Mouse (Mus musculus): Measurements from ENCODE around the gene Myzap. TPM values are rescaled to one million over a fixed set of nuclear protein-coding genes. Genes with fewer than 3 reads are reported as not detected.

The Myzap gene
- polyA plus RNA-seq, 1 experiment from 2014 or later = 2.3 TPM

GRCm38 (mm10) chr9:71535036-71535435 lies 57.1 kb downstream of the Myzap start:
- H3K27ac ChIP-seq (replicated peaks) = no peak overlapping the region

GRCm38 (mm10) chr9:71529960-71530359 lies 62.2 kb downstream of the Myzap start:
- no peak for ATAC-seq (ENCODE audit: low FRiP score, low read depth)
- WGBS = 85% methylated on average over 2 of the region's 2 CpGs

More at GRCm38 (mm10) chr9:71535036-71535435, 57.1 kb downstream of the Myzap start:
- Histone ChIP-seq H3K4me2 (no peak overlapping the region), H3K9me3 (no peaks in the 10 kb centered on the region), H3K36me3 (no peaks in the 10 kb centered on the region), H3K4me1 (replicated peaks) (no peaks in the 10 kb centered on the region), H3K9ac (no peak overlapping the region), H3K27me3 (no peaks in the 10 kb centered on the region), H3K4me3 (no peak overlapping the region)
- no peak for ATAC-seq (ENCODE audit: low FRiP score, low read depth)
- WGBS = 90% methylated on average over 2 of the region's 2 CpGs

GRCm38 (mm10) chr9:71527438-71527837 lies 64.7 kb downstream of the Myzap start:
- H3K27me3 ChIP-seq = no peaks in the 10 kb centered on the region
- no peak overlapping the region for H3K27ac ChIP-seq (replicated peaks)
- no peak for ATAC-seq (ENCODE audit: low FRiP score, low read depth)
- H3K4me2 ChIP-seq = no peak overlapping the region
- H3K36me3 ChIP-seq = no peaks in the 10 kb centered on the region
- 68% methylated on average over 9 of the region's 9 CpGs for WGBS
- no peak overlapping the region for H3K9ac ChIP-seq
- no peak overlapping the region for H3K4me3 ChIP-seq
- H3K9me3 ChIP-seq = no peaks in the 10 kb centered on the region
- no peaks in the 10 kb centered on the region for H3K4me1 ChIP-seq (replicated peaks)

More at GRCm38 (mm10) chr9:71529960-71530359, 62.2 kb downstream of the Myzap start:
- Histone ChIP-seq H3K9ac (no peak overlapping the region), H3K27me3 (no peaks in the 10 kb centered on the region), H3K4me2 (no peak overlapping the region), H3K27ac (replicated peaks) (no peak overlapping the region), H3K9me3 (no peaks in the 10 kb centered on the region), H3K4me1 (replicated peaks) (no peaks in the 10 kb centered on the region), H3K4me3 (no peak overlapping the region), H3K36me3 (no peaks in the 10 kb centered on the region)

- no peaks in the 10 kb centered on the region for H3K9me3 ChIP-seq
- H3K36me3 ChIP-seq = no peaks in the 10 kb centered on the region
- H3K27ac ChIP-seq (replicated peaks) = no peak overlapping the region
- 92% methylated on average over 4 of the region's 4 CpGs for WGBS
- no peaks in the 10 kb centered on the region for H3K27me3 ChIP-seq
- no peak overlapping the region for H3K4me3 ChIP-seq
- no peaks in the 10 kb centered on the region for H3K4me1 ChIP-seq (replicated peaks)
- no peak overlapping the region for H3K4me2 ChIP-seq
- no peak for ATAC-seq (ENCODE audit: low FRiP score, low read depth)
- H3K9ac ChIP-seq = no peak overlapping the region
Observed at GRCm38 (mm10) chr9:71523901-71524300, 68.3 kb downstream of the Myzap start.

GRCm38 (mm10) chr9:71519836-71520235 lies 72.3 kb downstream of the Myzap start:
- Histone ChIP-seq H3K4me3 (no peak overlapping the region), H3K27me3 (no peaks in the 10 kb centered on the region), H3K9me3 (no peaks in the 10 kb centered on the region), H3K4me1 (replicated peaks) (no peaks in the 10 kb centered on the region), H3K4me2 (no peak overlapping the region), H3K36me3 (no peaks in the 10 kb centered on the region), H3K27ac (replicated peaks) (no peak overlapping the region), H3K9ac (no peak overlapping the region)
- WGBS = 68% methylated on average over 3 of the region's 3 CpGs
- no peak for ATAC-seq (ENCODE audit: low FRiP score, low read depth)

GRCm38 (mm10) chr9:71517487-71517886 lies 74.7 kb downstream of the Myzap start:
- Histone ChIP-seq H3K36me3 (no peaks in the 10 kb centered on the region), H3K4me3 (no peak overlapping the region), H3K27ac (replicated peaks) (no peak overlapping the region), H3K9me3 (no peaks in the 10 kb centered on the region), H3K4me1 (replicated peaks) (no peaks in the 10 kb centered on the region), H3K27me3 (no peaks in the 10 kb centered on the region), H3K4me2 (no peak overlapping the region), H3K9ac (no peak overlapping the region)
- WGBS = 93% methylated on average over 4 of the region's 4 CpGs
- ATAC-seq (ENCODE audit: low FRiP score, low read depth) = no peak

GRCm38 (mm10) chr9:71515862-71516261 lies 76.3 kb downstream of the Myzap start:
- no peak overlapping the region for H3K27ac ChIP-seq (replicated peaks)
- no peaks in the 10 kb centered on the region for H3K27me3 ChIP-seq
- H3K9me3 ChIP-seq = no peaks in the 10 kb centered on the region
- no peak overlapping the region for H3K4me3 ChIP-seq
- WGBS = 91% methylated on average over 4 of the region's 4 CpGs
- no peak overlapping the region for H3K9ac ChIP-seq
- H3K4me2 ChIP-seq = no peak overlapping the region
- no peak for ATAC-seq (ENCODE audit: low FRiP score, low read depth)
- H3K4me1 ChIP-seq (replicated peaks) = no peaks in the 10 kb centered on the region
- H3K36me3 ChIP-seq = no peaks in the 10 kb centered on the region

- no peak for ATAC-seq (ENCODE audit: low FRiP score, low read depth)
- Histone ChIP-seq H3K4me1 (replicated peaks) (no peaks in the 10 kb centered on the region), H3K36me3 (no peaks in the 10 kb centered on the region), H3K27me3 (no peaks in the 10 kb centered on the region), H3K4me3 (no peak overlapping the region), H3K9me3 (no peaks in the 10 kb centered on the region), H3K27ac (replicated peaks) (no peak overlapping the region), H3K9ac (no peak overlapping the region), H3K4me2 (no peak overlapping the region)
- WGBS = 85% methylated on average over 4 of the region's 4 CpGs
Observed at GRCm38 (mm10) chr9:71513566-71513965, 78.6 kb downstream of the Myzap start.

- no peaks in the 10 kb centered on the region for H3K4me1 ChIP-seq (replicated peaks)
- H3K27ac ChIP-seq (replicated peaks) = no peak overlapping the region
- H3K9me3 ChIP-seq = no peaks in the 10 kb centered on the region
- no peak overlapping the region for H3K4me2 ChIP-seq
- H3K36me3 ChIP-seq = no peaks in the 10 kb centered on the region
- no peak for ATAC-seq (ENCODE audit: low FRiP score, low read depth)
- no peaks in the 10 kb centered on the region for H3K27me3 ChIP-seq
- H3K4me3 ChIP-seq = no peak overlapping the region
- WGBS = 86% methylated on average over 10 of the region's 10 CpGs
- H3K9ac ChIP-seq = no peak overlapping the region
Observed at GRCm38 (mm10) chr9:71512899-71513298, 79.3 kb downstream of the Myzap start.

GRCm38 (mm10) chr9:71498391-71499182 lies 93.6 kb downstream of the Myzap start:
- Histone ChIP-seq H3K36me3 (no peaks in the 10 kb centered on the region), H3K4me1 (replicated peaks) (no peaks in the 10 kb centered on the region), H3K4me2 (no peak overlapping the region), H3K27me3 (no peaks in the 10 kb centered on the region), H3K9me3 (no peaks in the 10 kb centered on the region), H3K4me3 (no peak overlapping the region), H3K9ac (no peak overlapping the region), H3K27ac (replicated peaks) (no peak overlapping the region)
- WGBS = 75% methylated on average over 10 of the region's 10 CpGs
- no peak for ATAC-seq (ENCODE audit: low FRiP score, low read depth)

GRCm38 (mm10) chr9:71496637-71497036 lies 95.5 kb downstream of the Myzap start:
- Histone ChIP-seq H3K27me3 (no peaks in the 10 kb centered on the region), H3K27ac (replicated peaks) (no peak overlapping the region), H3K4me2 (no peak overlapping the region), H3K9me3 (no peaks in the 10 kb centered on the region), H3K9ac (no peak overlapping the region), H3K36me3 (no peaks in the 10 kb centered on the region), H3K4me1 (replicated peaks) (no peaks in the 10 kb centered on the region), H3K4me3 (no peak overlapping the region)
- ATAC-seq (ENCODE audit: low FRiP score, low read depth) = no peak
- 34% methylated on average over 2 of the region's 2 CpGs for WGBS

- no peak overlapping the region for H3K4me3 ChIP-seq
- 58% methylated on average over 5 of the region's 5 CpGs for WGBS
- H3K9ac ChIP-seq = no peak overlapping the region
- no peak overlapping the region for H3K27ac ChIP-seq (replicated peaks)
- H3K27me3 ChIP-seq = no peaks in the 10 kb centered on the region
- no peaks in the 10 kb centered on the region for H3K4me1 ChIP-seq (replicated peaks)
- H3K4me2 ChIP-seq = no peak overlapping the region
- H3K9me3 ChIP-seq = no peaks in the 10 kb centered on the region
- ATAC-seq (ENCODE audit: low FRiP score, low read depth) = no peak
- no peaks in the 10 kb centered on the region for H3K36me3 ChIP-seq
Observed at GRCm38 (mm10) chr9:71493771-71494170, 98.4 kb downstream of the Myzap start.
